Mouse (Mus musculus) megakaryocyte-erythroid progenitor cell, adult 5-6 weeks (primary cell): ENCODE results near the gene Mynn. TPM values are rescaled to one million over a fixed set of nuclear protein-coding genes. Genes with fewer than 3 reads are reported as not detected.

Source experiments
- ATAC-seq: replicated peaks from 2 replicates; pipeline ENCODE4 v1.8.0; 2016; ENCODE audit warnings: mild to moderate bottlenecking, inconsistent platforms; ENCODE audit not compliant: severe bottlenecking, poor library complexity, low FRiP score, low TSS enrichment
- total RNA-seq, 2 experiments: library from RNA; stranded (forward) in 1 of 2; stranded (reverse) in 1 of 2; fragments of 200-1000, 215-1000 nt in 1 of 2; fragments of >200 nt in 1 of 2; fragmentation: Nextera tagmentation in 1 of 2; gene quantifications; 2 replicates each; pipeline ENCODE4 v1.2.3; 2014 to 2017

Mynn gene
- total RNA-seq, 2 experiments from 2014 or later, result 20.2 to 20.9 TPM

DNA sequence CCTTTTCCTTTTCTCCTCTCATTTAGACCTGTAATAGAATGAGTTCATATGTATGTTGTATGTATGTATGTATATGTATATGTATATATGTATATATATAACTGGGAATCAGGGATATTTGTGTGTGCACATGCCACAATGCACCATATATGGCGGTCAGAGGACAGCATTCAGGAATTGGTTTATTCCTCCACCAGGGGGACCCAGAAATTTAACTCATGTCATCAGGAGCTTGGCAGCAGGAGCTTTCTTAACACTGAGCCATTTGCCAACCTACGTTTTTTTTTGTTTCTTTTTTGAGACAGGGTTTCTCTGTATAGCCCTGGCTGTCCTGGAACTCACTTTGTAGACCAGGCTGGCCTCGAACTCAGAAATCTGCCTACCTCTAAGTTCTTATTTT lies 31.8 kb downstream of the Mynn start:
- peak; percentile 74; the same call in 1 of the 2 replicates for ATAC-seq

DNA sequence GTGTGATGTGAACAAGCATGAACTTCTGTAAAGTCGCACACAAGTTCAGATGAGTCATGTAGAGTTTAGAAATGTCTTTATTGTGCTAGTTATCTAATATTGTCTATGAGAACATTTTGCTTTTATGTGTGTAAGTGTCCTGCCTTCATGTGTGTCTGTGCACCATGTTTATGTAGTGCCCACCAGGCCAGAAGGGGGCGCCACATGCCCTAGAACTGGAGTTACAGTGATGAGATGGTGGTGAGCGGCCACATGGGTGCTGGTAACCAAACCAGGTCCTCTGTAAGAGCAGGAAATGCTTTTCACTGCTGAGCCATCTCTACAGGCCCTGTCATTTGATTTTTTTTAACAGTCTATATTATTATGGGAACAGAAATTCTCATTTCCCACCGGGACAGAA lies 33.8 kb downstream of the Mynn start:
- ATAC-seq, result no peak

DNA sequence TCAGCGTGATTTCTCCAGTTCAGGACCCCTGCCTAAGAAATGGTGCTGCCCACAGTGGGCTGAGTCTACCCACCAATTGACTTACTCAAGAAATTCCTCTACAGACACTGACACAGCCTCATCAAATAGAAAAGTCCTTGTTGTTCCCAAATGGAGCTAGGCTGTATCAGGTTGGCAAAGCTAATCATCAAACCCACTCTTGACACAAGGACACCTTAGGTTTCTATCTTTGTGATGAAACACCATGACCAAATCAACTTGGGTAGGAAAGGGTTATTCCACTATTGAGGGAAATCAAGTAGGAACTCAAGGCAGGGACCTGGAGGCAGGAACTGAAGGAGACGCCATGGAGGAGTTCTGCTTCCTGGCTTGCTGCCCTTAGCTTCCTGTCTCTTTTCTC lies 42.3 kb downstream of the Mynn start, which contains the start of gene Lrriq4:
Gene Lrriq4 (plus strand): TSS at position 301 of the 400 bp plus-strand sequence.
- no peak for ATAC-seq

DNA sequence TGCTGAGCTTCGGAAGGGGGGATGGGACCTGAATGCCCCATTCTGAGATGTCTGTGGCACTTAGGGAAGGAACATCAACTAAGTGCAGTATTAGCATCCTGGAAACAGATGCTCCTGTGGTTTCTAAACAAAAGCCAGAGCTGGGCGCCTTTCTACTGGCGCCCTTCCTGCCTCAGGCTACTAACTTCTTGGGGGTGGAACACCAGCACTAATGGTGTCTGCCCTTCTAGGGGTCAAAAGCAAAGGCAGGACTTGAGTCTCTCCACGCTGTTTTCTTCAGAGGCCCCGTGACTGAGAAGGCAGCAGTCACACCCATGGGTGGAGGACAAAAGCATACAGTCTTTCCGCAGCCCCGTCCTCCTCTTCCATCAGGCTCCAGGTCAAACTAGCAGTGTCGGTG lies 44.9 kb downstream of the Mynn start:
- no peak for ATAC-seq

DNA sequence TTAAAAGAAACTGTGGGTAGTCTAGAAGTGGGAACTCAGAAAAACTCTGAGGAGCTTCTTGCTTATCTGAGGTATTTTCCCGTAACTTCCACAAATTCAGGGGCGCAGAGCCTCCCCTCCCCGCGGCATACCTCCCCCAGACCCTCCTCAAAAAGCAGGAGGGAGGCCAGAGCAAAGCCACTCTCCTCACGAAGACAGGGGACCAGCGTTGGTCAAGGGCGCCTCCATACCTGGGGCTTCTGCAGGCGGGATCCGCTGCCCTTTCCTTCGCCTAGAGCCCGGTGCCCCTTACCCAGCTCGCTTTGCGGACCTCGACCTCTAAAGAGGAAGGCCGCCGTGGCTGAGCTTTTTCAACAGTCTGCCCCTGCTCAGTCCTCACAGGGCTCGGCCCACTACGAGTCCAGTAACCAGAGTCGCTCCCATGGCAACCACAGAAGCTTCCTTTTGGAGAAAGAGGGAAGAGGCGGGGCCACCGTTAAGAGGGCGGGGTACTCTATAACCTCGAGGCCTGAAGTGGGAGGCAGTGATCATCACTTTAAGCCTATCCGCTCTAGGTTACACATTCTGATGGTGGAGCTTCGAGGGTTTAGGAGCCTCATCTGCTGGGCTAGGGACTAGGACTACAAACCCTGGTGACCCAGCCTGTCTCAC lies 45.7 kb downstream of the Mynn start, which contains the start of gene Lrrc34:
Gene Lrrc34 (minus strand): TSS at position 430 of the 651 bp plus-strand sequence.
- ATAC-seq, result peak; percentile 58

DNA sequence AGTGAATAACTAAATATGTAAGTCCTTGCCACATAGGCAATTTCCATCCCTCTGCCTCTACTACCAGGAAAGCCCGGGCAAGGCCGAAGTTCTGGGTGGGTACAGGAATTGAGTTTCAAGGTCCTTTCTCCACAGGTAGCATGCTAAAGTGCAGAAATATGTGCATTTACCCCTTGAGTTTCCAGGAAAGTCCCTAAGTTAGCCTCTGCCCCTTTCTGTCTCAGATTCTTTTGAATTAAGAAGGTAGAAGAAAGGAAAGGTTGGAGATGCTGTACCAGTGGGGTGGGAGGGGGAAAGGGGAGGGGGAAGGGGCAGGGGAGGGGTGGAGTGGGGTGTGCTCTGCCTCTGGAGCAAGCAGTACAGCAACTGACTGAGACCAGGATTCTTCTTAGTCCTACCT lies 46.6 kb downstream of the Mynn start:
- ATAC-seq, result no peak

DNA sequence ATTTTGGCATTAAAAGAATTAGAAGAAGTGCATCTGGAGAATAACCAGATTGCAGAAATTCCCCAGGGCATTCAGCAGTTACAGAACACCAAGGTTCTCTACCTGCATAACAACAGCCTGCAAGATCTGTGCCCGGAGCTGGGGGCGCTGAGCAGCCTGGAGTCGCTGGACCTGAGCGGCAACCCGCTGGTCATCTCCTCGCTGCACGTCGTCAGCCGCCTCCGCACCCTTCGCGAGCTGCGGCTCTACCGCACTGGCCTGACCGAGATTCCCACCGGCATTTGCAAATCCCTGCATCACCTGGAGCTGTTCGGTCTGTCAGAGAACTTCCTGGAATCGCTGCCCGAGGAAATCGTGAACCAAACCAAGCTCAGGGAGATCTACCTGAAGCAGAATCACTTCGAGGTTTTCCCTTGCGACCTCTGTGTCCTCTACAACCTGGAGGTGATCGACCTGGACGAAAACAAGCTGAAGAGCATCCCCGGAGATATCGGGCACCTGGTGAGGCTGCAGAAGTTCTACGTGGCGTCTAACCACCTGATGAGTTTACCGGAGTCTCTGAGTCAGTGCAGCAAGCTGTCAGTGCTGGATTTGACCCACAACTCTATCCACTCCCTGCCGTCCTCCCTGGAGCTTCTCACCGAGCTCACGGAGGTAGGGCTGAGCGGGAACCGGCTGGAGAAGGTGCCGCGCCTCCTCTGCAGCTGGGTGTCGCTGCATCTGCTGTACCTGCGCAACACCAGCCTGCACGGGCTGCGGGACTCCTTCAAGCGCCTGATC lies 48.4 kb downstream of the Mynn start:
- peak; percentile 30; the same call in 1 of the 2 replicates for ATAC-seq

DNA sequence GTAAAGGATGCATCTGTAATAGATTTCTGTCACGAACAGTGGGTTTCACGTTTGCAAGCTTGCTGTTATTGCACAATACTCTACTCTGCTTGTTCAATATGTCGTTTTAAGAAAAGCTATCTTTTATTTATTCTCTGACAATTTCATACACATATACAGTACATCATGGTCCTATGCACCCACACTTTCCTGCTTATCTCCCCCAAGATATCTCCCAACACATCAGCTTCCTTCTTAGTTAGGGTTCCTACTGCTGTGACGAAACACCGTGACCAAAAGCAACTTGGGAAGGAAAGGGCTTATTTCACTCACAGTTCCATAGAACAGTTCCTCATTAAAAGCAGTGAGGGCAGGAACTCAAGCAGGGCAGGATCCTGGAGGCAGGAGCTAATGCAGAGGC lies 54.1 kb downstream of the Mynn start:
- ATAC-seq, result no peak

DNA sequence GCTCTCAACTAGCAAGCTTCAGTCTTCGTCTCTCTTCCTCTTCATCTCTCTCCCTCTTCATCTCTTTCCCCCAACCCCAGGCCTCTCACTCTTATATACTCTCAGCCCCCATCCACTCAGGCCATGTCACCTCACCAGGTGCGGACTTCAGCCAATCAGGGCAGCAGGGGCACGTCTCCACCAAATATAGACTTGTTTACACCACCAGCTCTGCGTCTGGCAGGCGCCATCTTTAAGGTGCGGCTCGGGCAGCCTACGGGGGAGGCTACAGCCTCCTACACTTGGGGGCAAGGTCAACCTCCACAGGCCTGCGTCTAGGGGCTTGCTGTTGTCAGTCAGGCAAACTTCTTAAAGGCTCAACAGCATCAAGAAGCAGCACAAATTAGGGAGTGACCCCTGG lies 56.6 kb downstream of the Mynn start:
- no peak for ATAC-seq

Other genes starting within 250 kb of the Mynn start
- 1.5 TPM in 1 of 2 replicates, not detected in the other for gene Mecom, start 54.1 kb upstream of the Mynn start, total RNA-seq (2014; fragmentation: Nextera tagmentation)
- gene Mecom, start 54.1 kb upstream of the Mynn start, total RNA-seq (2017), result 6.5 and 8.8 TPM in 2 replicates
- gene Actrt3, start 2.1 kb upstream of the Mynn start, total RNA-seq (2014; fragmentation: Nextera tagmentation), result not detected in 2 replicates
- gene Actrt3, start 2.1 kb upstream of the Mynn start, total RNA-seq (2017), result not detected in 2 replicates
- gene Lrriq4, start 42.4 kb downstream of the Mynn start, total RNA-seq (2014; fragmentation: Nextera tagmentation), result not detected in 2 replicates
- gene Lrriq4, start 42.4 kb downstream of the Mynn start, total RNA-seq (2017), result not detected in 2 replicates
- not detected in 2 replicates for gene Lrrc34, start 45.8 kb downstream of the Mynn start, total RNA-seq (2014; fragmentation: Nextera tagmentation)
- gene Lrrc34, start 45.8 kb downstream of the Mynn start, total RNA-seq (2017), result not detected in 2 replicates
- gene Lrrc31, start 97.8 kb downstream of the Mynn start, total RNA-seq (2014; fragmentation: Nextera tagmentation), result not detected in 2 replicates
- gene Lrrc31, start 97.8 kb downstream of the Mynn start, total RNA-seq (2017), result not detected in 2 replicates
- not detected in 2 replicates for gene Samd7, start 144.2 kb downstream of the Mynn start, total RNA-seq (2014; fragmentation: Nextera tagmentation)
- not detected in 2 replicates for gene Samd7, start 144.2 kb downstream of the Mynn start, total RNA-seq (2017)
- 47.4 and 51.2 TPM in 2 replicates for gene Sec62, start 190.8 kb downstream of the Mynn start, total RNA-seq (2014; fragmentation: Nextera tagmentation)
- 72.7 and 101 TPM in 2 replicates for gene Sec62, start 190.8 kb downstream of the Mynn start, total RNA-seq (2017)